Mouse (Mus musculus): ENCODE data around the gene Neurl2. TPM values are rescaled to one million over a fixed set of nuclear protein-coding genes. Genes with fewer than 3 reads are reported as not detected.
"Not testable (repeated sequence)": the region's sequence is repeated elsewhere in the genome, so short reads cannot be mapped to it uniquely, and the experiment has no call there.

Gene Neurl2
- polyA plus RNA-seq, 1 experiment from 2014 or later, result 7.4 TPM

DNA sequence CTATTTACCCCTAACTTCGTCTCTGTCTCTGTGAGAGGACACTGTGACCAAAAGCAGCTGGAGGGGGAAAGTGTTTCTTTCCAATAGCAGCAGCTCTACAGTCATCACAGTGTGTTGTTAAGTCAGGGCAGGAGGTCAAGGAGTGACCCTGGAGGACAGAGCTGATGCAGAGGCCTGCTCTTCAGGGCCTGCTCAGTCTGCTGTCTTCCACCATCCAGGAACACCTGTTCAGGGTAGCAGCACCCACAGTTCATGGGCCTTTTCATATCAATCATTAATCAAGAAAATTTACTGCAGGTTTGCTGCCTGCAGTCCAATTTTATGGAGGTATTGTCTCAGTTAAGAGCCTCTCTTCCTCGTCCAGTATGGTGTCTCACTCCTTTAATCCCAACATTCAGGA is 19.7 kb downstream of the Neurl2 start:
- no peak for ATAC-seq (ENCODE audit: insufficient number of reproducible peaks, insufficient read depth, low FRiP score, low TSS enrichment)
- 0 out of 2 replicates have a peak, but pooled peaks cover 4% of the 10 kb centered on the region for H3K4me1 ChIP-seq

DNA sequence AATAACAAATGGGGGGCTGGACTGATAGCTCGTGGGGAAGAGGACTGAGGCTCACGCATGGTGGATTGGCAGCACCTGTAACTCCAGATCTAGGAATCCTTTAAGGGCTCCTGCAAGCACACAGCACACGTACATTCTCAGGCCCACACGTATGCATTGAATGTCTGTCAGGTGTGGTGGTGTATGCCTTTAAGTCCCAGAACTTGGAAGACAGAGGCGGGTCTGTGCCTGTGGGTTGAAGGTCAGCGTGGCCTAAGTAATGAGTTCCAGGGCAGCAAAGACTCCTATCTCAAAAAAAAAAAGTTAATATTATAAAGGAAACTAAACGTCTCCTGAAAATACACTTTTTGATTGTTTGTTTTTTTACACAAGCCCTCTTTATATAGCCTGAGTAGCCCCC is 26.6 kb downstream of the Neurl2 start:
- H3K27ac ChIP-seq, result no peak overlapping the region
- H3K4me2 ChIP-seq (replicated peaks), result no peak overlapping the region
- H3K9me3 ChIP-seq, result no peaks in the 10 kb centered on the region
- 69% methylated on average over 7 of the region's 7 CpGs for WGBS
- ATAC-seq (ENCODE audit: insufficient number of reproducible peaks, insufficient read depth, low FRiP score, low TSS enrichment), result no peak
- H3K9ac ChIP-seq, result no peak overlapping the region
- no peak overlapping the region for H3K4me3 ChIP-seq
- peaks cover 13% of the 10 kb centered on the region for H3K36me3 ChIP-seq
- H3K27me3 ChIP-seq, result no peaks in the 10 kb centered on the region
- peaks cover 13% of the 10 kb centered on the region; the same call in 1 of the 2 replicates for H3K4me1 ChIP-seq

More for the DNA sequence above, 19.7 kb downstream of the Neurl2 start:
- Histone ChIP-seq H3K36me3 (peaks cover 7% of the 10 kb centered on the region; the same call in 1 of the 2 replicates), H3K27ac (no peak overlapping the region), H3K4me3 (no peak overlapping the region), H3K9me3 (no peaks in the 10 kb centered on the region), H3K4me2 (replicated peaks) (no peak overlapping the region), H3K27me3 (no peaks in the 10 kb centered on the region), H3K9ac (no peak overlapping the region)
- WGBS, result 72% methylated on average over 2 of the region's 2 CpGs

DNA sequence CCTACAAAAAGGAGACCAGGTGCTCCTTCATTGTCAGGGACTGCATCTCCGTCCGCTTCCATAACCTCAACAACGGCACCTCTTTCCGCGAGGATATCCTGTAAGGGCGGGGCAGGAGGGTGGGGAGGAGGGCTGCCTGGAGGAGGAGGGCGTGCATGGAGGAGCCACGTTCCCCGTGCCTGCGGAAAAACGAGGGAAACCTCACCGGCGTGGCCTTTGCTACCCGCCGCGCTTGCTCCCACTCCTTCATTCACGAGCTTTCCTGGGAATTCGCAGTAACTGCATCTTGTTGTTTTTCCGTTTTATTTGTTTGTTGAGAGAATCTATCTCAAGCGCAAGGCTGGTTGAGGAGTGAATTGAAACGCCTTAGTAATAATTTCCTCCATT is 27.9 kb downstream of the Neurl2 start:
- peak overlapping the region; percentile 86 for H3K4me2 ChIP-seq (replicated peaks)
- peaks cover 13% of the 10 kb centered on the region; the same call in 1 of the 2 replicates for H3K4me1 ChIP-seq
- no peaks in the 10 kb centered on the region for H3K9me3 ChIP-seq
- no peaks in the 10 kb centered on the region for H3K27me3 ChIP-seq
- peaks cover 21% of the 10 kb centered on the region for H3K36me3 ChIP-seq
- peak overlapping the region; percentile 63 for H3K9ac ChIP-seq
- H3K27ac ChIP-seq, result peak overlapping the region; percentile 75
- WGBS, result 2% methylated on average over 21 of the region's 21 CpGs
- peak; percentile 32 for ATAC-seq (ENCODE audit: insufficient number of reproducible peaks, insufficient read depth, low FRiP score, low TSS enrichment)
- peak overlapping the region; percentile 70 for H3K4me3 ChIP-seq

DNA sequence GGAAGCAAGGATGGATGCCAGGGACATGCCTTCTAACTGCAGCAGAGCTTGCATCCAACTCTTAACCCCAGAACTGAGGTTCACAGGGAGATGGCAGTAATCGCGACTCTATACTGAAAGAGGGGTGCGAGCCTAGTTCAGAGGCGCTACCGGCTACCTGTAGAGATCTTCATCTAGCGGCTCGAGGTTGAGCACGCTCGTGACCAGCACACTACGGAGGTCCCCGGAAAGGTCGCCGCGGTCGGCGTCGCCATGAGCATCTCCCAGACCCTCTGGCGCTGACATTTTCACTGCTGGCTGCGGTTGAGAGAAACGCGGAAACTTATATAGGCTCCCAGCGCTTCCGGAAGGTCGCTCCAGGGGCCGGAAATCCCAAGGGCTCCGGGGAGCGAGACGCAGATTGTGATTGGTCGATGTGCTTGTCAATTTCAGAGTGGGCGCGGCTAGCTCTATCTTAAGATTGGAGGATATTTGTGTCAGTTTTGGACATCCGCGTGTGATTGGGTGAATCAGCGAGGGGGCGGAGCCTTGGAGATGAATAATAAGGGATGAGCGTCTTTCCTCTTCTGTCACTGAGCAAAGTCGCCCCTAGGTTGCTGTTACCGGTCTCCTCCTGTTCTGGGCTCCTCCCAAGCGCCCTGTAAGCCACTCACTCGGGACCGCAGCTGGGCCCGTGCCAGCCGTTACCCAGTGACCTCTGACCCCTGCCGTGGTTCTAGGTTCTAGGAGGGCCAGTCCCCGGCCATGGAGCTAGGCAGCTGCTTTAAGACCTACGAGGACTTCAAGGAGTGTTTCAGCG is 28.5 kb downstream of the Neurl2 start, which contains the start of the genes Acot8 and Zswim3:
TSS of gene Acot8 (minus strand) at position 350 of the 799 bp plus-strand sequence.
TSS of gene Zswim3 (plus strand) at position 566 of the 799 bp plus-strand sequence.
- under 1% methylated on average over 47 of the region's 47 CpGs for WGBS
- peaks cover 13% of the 10 kb centered on the region; the same call in 1 of the 2 replicates for H3K4me1 ChIP-seq

DNA sequence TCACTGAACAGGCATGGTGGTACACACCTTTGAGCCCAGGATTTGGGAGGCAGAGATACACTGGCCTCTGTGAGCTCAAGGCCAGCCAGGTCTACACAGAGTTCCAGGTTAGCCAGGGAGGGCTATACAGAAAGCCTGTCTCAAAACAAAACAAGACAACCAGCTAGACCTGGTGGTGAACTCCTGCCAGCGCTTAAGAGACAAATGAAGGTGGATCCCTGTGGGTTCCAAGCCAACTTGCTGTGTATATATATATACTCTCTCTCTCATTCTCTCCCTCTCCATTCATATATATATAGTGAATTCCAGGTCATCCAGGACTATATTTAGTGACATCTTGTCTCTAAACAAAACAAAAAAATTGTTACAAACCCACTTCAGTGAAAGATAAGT is 29.3 kb downstream of the Neurl2 start:
- 57% methylated on average over 1 of the region's 1 CpGs for WGBS
- H3K9ac ChIP-seq, result peak overlapping the region; percentile 76
- H3K4me1 ChIP-seq, result peaks cover 13% of the 10 kb centered on the region; the same call in 1 of the 2 replicates
- peak overlapping the region; percentile 70 for H3K4me3 ChIP-seq
- peaks cover 30% of the 10 kb centered on the region for H3K36me3 ChIP-seq
- H3K4me2 ChIP-seq (replicated peaks), result peak overlapping the region; percentile 76
- no peaks in the 10 kb centered on the region for H3K27me3 ChIP-seq
- no peak for ATAC-seq (ENCODE audit: insufficient number of reproducible peaks, insufficient read depth, low FRiP score, low TSS enrichment)
- no peak overlapping the region; the same call in 1 of the 2 replicates for H3K27ac ChIP-seq
- H3K9me3 ChIP-seq, result no peaks in the 10 kb centered on the region

More for the DNA sequence above, 28.5 kb downstream of the Neurl2 start, which contains the start of the genes Acot8 and Zswim3:
- peak within 1 kb of the TSS; percentile 76 for H3K9ac ChIP-seq
- H3K9me3 ChIP-seq, result no peaks in the 10 kb centered on the region
- peak within 1 kb of the TSS; percentile 78 for H3K27ac ChIP-seq
- peak within 1 kb of the TSS; percentile 86 for H3K4me2 ChIP-seq (replicated peaks)
- peak within 1 kb of the TSS; percentile 70 for H3K4me3 ChIP-seq
- no peaks in the 10 kb centered on the region for H3K27me3 ChIP-seq
- peaks cover 25% of the 10 kb centered on the region for H3K36me3 ChIP-seq
- peak; percentile 94 for ATAC-seq (ENCODE audit: insufficient number of reproducible peaks, insufficient read depth, low FRiP score, low TSS enrichment)

DNA sequence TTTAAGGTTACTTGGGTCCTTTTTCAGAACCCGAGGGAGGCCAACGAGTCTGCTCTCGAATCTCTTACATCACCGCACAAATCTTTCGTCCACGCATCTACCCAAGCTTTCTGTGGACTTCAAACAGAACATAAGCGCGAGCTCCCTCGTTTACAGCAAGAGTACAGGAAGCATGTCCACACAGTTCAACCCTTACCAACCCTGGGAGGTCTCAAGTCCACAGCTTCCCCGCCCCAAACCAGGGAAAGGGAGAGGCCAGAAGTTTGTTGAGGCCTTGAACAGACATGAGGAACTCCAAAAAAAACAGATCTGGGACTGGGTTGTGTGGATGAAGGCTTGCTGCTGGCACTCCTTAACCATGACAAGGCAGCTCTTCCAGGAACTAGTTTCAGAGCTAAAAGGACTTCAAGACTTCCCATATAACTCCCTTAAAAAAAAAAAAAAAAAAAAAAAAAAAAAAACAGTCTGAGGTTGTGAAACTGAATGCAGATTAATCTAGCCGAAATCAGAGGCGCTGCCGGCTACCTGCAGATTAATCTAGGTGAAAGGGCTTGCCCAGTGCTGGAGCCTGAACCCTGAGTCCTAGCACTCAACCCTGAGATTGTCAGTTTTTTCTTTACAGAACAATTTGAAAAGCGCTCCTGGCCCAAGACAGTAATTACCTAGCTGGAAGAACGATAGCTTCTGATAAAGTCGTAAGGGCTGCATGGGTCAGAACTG is 29.9 kb downstream of the Neurl2 start:
- Histone ChIP-seq H3K9ac (peak overlapping the region; percentile 76; the same call in 1 of the 2 replicates), H3K9me3 (no peaks in the 10 kb centered on the region), H3K27me3 (no peaks in the 10 kb centered on the region), H3K4me3 (peak overlapping the region; percentile 70), H3K4me1 (peaks cover 13% of the 10 kb centered on the region; the same call in 1 of the 2 replicates), H3K4me2 (replicated peaks) (peak overlapping the region; percentile 76), H3K27ac (no peak overlapping the region; the same call in 1 of the 2 replicates), H3K36me3 (peaks cover 29% of the 10 kb centered on the region)
- ATAC-seq (ENCODE audit: insufficient number of reproducible peaks, insufficient read depth, low FRiP score, low TSS enrichment), result no peak
- WGBS, result 90% methylated on average over 16 of the region's 16 CpGs

DNA sequence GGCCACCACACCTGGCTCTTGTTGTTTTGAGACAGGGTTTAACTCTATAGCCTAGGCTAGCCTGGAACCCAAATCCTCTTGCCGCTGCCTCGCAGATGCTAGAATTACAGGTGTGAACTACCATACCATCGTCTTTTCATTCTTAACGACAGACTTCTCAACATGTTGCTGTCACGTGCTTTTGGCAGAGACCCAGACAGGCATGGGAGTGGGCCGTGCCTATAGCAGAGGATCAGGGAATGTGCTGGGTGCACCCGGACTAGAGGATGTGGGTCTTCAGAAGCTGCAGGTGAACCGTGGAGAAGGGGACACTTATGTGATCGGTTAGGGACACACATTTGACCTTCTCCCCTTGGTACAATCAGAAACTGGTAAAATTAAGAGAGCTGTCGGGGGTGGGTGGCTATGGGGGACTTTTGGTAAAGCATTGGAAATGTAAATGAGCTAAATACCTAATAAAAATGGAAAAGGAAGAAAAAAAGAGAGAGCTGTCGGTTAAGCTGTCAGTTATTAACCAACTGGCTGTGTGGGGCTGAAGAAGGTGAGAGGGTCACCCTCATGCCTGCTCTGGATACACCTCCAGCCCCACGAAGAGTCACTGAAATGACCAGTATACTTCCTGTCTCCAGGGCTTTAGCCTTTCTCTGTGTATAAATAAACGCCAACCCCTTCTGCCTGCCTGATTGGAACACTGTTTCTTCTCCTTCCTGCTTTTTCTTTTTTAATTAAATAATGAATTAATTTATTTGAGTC is 32.8 kb downstream of the Neurl2 start:
- H3K9ac ChIP-seq, result no peak overlapping the region
- peaks cover 9% of the 10 kb centered on the region; the same call in 1 of the 2 replicates for H3K4me1 ChIP-seq
- WGBS, result 87% methylated on average over 13 of the region's 13 CpGs
- no peak overlapping the region for H3K27ac ChIP-seq
- no peaks in the 10 kb centered on the region for H3K9me3 ChIP-seq
- no peaks in the 10 kb centered on the region for H3K27me3 ChIP-seq
- H3K36me3 ChIP-seq, result peaks cover 44% of the 10 kb centered on the region
- H3K4me2 ChIP-seq (replicated peaks), result no peak overlapping the region
- no peak for ATAC-seq (ENCODE audit: insufficient number of reproducible peaks, insufficient read depth, low FRiP score, low TSS enrichment)
- no peak overlapping the region for H3K4me3 ChIP-seq

DNA sequence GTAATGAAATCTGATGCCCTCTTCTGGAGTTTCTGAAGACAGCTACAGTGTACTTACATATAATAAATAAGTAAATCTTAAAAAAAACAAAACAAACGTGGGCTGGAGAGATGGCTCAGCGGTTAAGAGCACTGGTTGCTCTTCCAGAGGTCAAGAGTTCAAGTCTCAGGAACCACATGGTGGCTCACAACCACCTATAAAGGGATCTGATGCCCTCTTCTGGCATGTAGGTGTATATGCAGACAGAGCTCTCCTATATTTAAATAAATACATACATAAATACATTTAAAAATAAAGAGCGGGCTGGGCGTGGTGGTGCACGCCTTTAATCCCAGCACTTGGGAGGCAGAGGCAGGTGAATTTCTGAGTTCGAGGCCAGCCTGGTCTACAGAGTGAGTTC is 34.7 kb downstream of the Neurl2 start:
- H3K4me3 ChIP-seq; H3K27ac ChIP-seq; H3K9ac ChIP-seq; ATAC-seq (ENCODE audit: insufficient number of reproducible peaks, insufficient read depth, low FRiP score, low TSS enrichment); H3K27me3 ChIP-seq; H3K4me2 ChIP-seq (replicated peaks); H3K4me1 ChIP-seq; H3K9me3 ChIP-seq: not testable (repeated sequence)
- 86% methylated on average over 6 of the region's 6 CpGs for WGBS
- peaks cover 54% of the 10 kb centered on the region for H3K36me3 ChIP-seq

DNA sequence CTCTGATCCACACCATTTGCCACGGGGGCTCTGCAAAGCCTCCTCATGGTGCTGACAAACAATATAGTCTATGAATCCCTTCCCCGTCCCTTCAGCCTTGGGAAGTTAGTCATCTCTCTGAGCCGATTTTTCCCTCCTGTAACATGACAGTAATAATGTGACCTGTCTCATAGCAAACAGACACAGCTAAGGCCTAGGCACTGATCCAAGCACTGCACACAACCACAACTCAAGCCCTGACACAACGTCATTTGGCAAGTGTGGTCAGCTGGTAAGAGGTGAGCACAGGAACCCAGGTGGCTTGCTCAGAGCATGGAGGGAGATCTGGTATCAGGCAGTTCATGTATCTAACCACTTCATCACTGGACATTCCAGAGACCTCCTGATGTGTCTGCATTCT is 37.4 kb downstream of the Neurl2 start:
- H3K36me3 ChIP-seq, result peaks cover 60% of the 10 kb centered on the region
- whole genome bisulfite sequencing, result 80% methylated on average over 4 of the region's 4 CpGs

DNA sequence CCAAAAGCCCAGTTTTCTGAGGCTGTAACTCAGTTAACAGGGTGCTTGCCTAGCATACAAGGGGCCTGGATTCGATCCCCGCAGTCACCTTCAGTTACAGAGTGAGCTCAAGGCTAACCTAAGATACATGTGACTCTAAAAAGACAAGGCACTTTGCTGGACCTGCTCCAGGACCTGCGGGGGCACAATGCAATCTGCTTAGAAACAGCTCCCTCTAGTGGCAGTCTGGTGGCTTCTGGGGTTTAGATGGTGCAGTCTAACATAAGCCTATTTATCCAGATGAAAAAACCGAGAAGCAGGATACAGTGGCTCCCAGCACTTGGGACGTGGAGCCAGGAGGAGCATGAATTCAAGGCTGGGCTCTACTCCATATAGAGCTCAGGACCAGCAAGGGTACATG is 39.0 kb downstream of the Neurl2 start:
- Histone ChIP-seq H3K4me1 (no peaks in the 10 kb centered on the region), H3K4me3 (no peak overlapping the region), H3K36me3 (peaks cover 53% of the 10 kb centered on the region), H3K4me2 (replicated peaks) (no peak overlapping the region), H3K27me3 (no peaks in the 10 kb centered on the region), H3K27ac (no peak overlapping the region), H3K9ac (no peak overlapping the region), H3K9me3 (no peaks in the 10 kb centered on the region)
- 31% methylated on average over 5 of the region's 5 CpGs for WGBS
- ATAC-seq (ENCODE audit: insufficient number of reproducible peaks, insufficient read depth, low FRiP score, low TSS enrichment), result no peak

More for the DNA sequence above, 37.4 kb downstream of the Neurl2 start:
- H3K9me3 ChIP-seq, result no peaks in the 10 kb centered on the region
- H3K9ac ChIP-seq, result no peak overlapping the region
- H3K4me3 ChIP-seq, result no peak overlapping the region
- H3K27me3 ChIP-seq, result no peaks in the 10 kb centered on the region
- no peaks in the 10 kb centered on the region for H3K4me1 ChIP-seq
- no peak overlapping the region for H3K27ac ChIP-seq
- no peak for ATAC-seq (ENCODE audit: insufficient number of reproducible peaks, insufficient read depth, low FRiP score, low TSS enrichment)
- H3K4me2 ChIP-seq (replicated peaks), result no peak overlapping the region

DNA sequence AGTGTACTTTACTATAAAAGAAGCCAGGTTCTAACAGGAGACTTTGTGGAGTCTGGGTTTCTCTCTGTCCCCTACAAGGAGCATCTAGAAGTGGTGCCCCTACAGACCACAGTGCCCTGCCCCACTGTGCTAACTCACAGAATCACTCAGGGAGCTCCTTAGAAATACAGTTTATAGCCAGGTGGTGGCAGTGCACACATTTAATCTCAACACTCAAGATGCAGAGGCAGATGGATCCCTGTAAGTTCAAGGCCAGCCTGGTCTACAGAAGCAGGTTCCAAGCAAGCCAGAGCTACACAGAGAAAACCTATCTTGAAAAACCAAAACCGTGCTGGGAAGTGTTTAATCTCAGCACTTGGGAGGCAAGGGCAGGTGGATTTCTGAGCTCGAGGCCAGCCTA is 39.5 kb downstream of the Neurl2 start:
- no peak overlapping the region for H3K27ac ChIP-seq
- 94% methylated on average over 2 of the region's 2 CpGs for WGBS
- no peak for ATAC-seq (ENCODE audit: insufficient number of reproducible peaks, insufficient read depth, low FRiP score, low TSS enrichment)
- H3K36me3 ChIP-seq, result peaks cover 50% of the 10 kb centered on the region
- no peak overlapping the region for H3K4me3 ChIP-seq
- no peaks in the 10 kb centered on the region for H3K4me1 ChIP-seq
- H3K9ac ChIP-seq, result no peak overlapping the region
- H3K4me2 ChIP-seq (replicated peaks), result no peak overlapping the region
- no peaks in the 10 kb centered on the region for H3K9me3 ChIP-seq
- no peaks in the 10 kb centered on the region for H3K27me3 ChIP-seq

Data from embryonic facial prominence, embryonic 12.5 days (tissue).